11 mouse cellular contexts compared by ENCODE assay signal in the genomic region with DNA sequence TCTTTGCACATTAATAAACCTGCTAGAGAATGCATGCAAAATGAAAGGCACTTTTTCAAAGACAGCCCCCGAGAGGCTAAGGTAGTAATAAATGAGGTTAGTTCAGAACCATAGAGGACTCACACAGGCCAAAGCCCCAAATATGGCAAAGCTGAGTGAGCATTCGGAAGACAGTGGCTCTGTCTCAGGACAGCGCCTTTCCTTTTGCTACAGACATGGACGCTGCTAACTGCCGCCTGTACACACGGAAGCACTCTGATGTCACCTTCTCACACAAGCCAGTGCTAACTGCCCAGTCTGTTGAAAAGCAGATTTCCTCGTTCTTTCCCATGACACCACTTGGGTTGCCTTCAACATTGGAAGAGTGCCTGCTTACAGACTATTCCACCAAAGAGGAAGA.
DNase-seq lines count a peak whose midpoint lies in the region; ATAC-seq lines count a peak whose summit lies in the region.
"Had no signal": no experiment of that assay in that cellular context is flagged by ENCODE, and none has a peak within 500 bp of the region (broad histone marks: within the 10 kb centered on the region; RNA-seq: fewer than 3 reads in every experiment).

No protein-coding gene starts in this region.

- no peak for ATAC-seq in heart, embryonic 13.5 days (ENCODE audit: extremely low read depth, insufficient number of reproducible peaks, low FRiP score, low TSS enrichment)
- no peak for ATAC-seq in megakaryocyte, adult 5-6 weeks (ENCODE audit: poor library complexity, severe bottlenecking)
- ATAC-seq in intestine, embryonic 15.5 days, result no peak
- peak; percentile 16; the same call in 1 of the 2 replicates for ATAC-seq in neural tube, embryonic 15.5 days (ENCODE audit: low FRiP score)

- no peaks in the 10 kb centered on the region for H3K9me3 ChIP-seq in heart, embryonic 13.5 days
- H3K9me3 ChIP-seq in megakaryocyte, embryonic 14.5 days, result no peaks in the 10 kb centered on the region
- H3K9me3 ChIP-seq in intestine, embryonic 15.5 days, result no peaks in the 10 kb centered on the region
- H3K9me3 ChIP-seq in neural tube, embryonic 15.5 days (replicated peaks), result no peaks in the 10 kb centered on the region

- no peak overlapping the region for H3K4me2 ChIP-seq in heart, embryonic 13.5 days
- no peak overlapping the region for H3K4me2 ChIP-seq in intestine, embryonic 15.5 days (replicated peaks)
- no peak overlapping the region for H3K4me2 ChIP-seq in neural tube, embryonic 15.5 days
- H3K4me2 ChIP-seq: lung, embryonic 14.5 days had no signal

- no peak for DNase-seq in heart, adult 8-10 months (ENCODE audit: low spot score)
- no peak for DNase-seq in ovary, postnatal 36 days (ENCODE audit: low spot score)
- no peak for DNase-seq in urinary bladder, postnatal 36 days (ENCODE audit: low spot score in 2 of 2)
- DNase-seq: cerebellum, adult 2 months; heart, postnatal 14 days; lung, embryonic 14.5 days had no signal

- H3K27me3 ChIP-seq in heart, embryonic 13.5 days (replicated peaks), result no peaks in the 10 kb centered on the region
- H3K27me3 ChIP-seq in megakaryocyte, embryonic 14.5 days (replicated peaks), result no peaks in the 10 kb centered on the region
- H3K27me3 ChIP-seq in intestine, embryonic 15.5 days (replicated peaks), result no peaks in the 10 kb centered on the region
- H3K27me3 ChIP-seq in neural tube, embryonic 15.5 days (replicated peaks), result no peaks in the 10 kb centered on the region

- H3K4me1 ChIP-seq in heart, embryonic 13.5 days, result peaks cover 77% of the 10 kb centered on the region
- peaks cover 100% of the 10 kb centered on the region for H3K4me1 ChIP-seq in megakaryocyte, embryonic 14.5 days
- peaks cover 21% of the 10 kb centered on the region for H3K4me1 ChIP-seq in intestine, embryonic 15.5 days (replicated peaks)
- peaks cover 36% of the 10 kb centered on the region for H3K4me1 ChIP-seq in neural tube, embryonic 15.5 days

- peak overlapping the region; percentile 54 for H3K27ac ChIP-seq in heart, embryonic 13.5 days (replicated peaks)
- 0 out of 2 replicates have a peak overlapping the region, but pooled peaks have one; percentile 48 for H3K27ac ChIP-seq in intestine, embryonic 15.5 days
- H3K27ac ChIP-seq in neural tube, embryonic 15.5 days (replicated peaks), result peak overlapping the region; percentile 58

- peak overlapping the region; percentile 8; the same call in 1 of the 2 replicates for H3K9ac ChIP-seq in heart, embryonic 13.5 days
- no peak overlapping the region for H3K9ac ChIP-seq in intestine, embryonic 15.5 days
- no peak overlapping the region for H3K9ac ChIP-seq in neural tube, embryonic 15.5 days (replicated peaks)
- H3K9ac ChIP-seq: lung, embryonic 14.5 days had no signal

- 57% methylated on average over 7 of the region's 7 CpGs for WGBS in heart, embryonic 13.5 days
- 58% methylated on average over 7 of the region's 7 CpGs for WGBS in intestine, embryonic 15.5 days
- 25% methylated on average over 7 of the region's 7 CpGs for WGBS in neural tube, embryonic 15.5 days

- H3K4me3 ChIP-seq in heart, embryonic 13.5 days, result no peak overlapping the region
- peak overlapping the region; percentile 35 for H3K4me3 ChIP-seq in megakaryocyte, embryonic 14.5 days (replicated peaks)
- no peak overlapping the region for H3K4me3 ChIP-seq in intestine, embryonic 15.5 days (replicated peaks)
- no peak overlapping the region for H3K4me3 ChIP-seq in neural tube, embryonic 15.5 days (replicated peaks)

- H3K36me3 ChIP-seq in heart, embryonic 13.5 days, result no peaks in the 10 kb centered on the region
- peaks cover 70% of the 10 kb centered on the region for H3K36me3 ChIP-seq in megakaryocyte, embryonic 14.5 days (replicated peaks; ENCODE audit: low read length)
- H3K36me3 ChIP-seq in intestine, embryonic 15.5 days, result no peaks in the 10 kb centered on the region
- no peaks in the 10 kb centered on the region for H3K36me3 ChIP-seq in neural tube, embryonic 15.5 days
